8 mouse cellular contexts compared by ENCODE assay signal in genomic region chr7:98836646-98837045, GRCm38 (mm10). TPM values are rescaled to one million over a fixed set of nuclear protein-coding genes. Genes with fewer than 3 reads are reported as not detected.
A peak's percentile ranks its signal among the peaks of the same experiment; 100 is the strongest.
DNase-seq lines count a peak whose midpoint lies in the region; ATAC-seq and TF ChIP-seq lines count a peak whose summit lies in the region.

No protein-coding gene starts in this region.

- TF ChIP-seq CTCF in midbrain, postnatal 0 days (IDR thresholded peaks at IDR 0.05): peak; percentile 61
- peak; percentile 32; the same call in 1 of the 2 replicates for TF ChIP-seq CTCF in testis, adult 2 months (IDR thresholded peaks at IDR 0.05; ENCODE audit: control insufficient read depth, insufficient read depth, insufficient replicate concordance, low read depth, low read length)

- intact Hi-C loops in left cerebral cortex, postnatal 36 days (cut with DNase I): loop anchor here (2.0 to 5.0 kb wide), 2 partner anchors 94 to 354 kb away; no protein-coding TSS in a partner anchor

- ATAC-seq in hindbrain, embryonic 14.5 days (ENCODE audit: low FRiP score): no peak
- no peak for ATAC-seq in liver, embryonic 11.5 days (replicated peaks; ENCODE audit: low FRiP score)
- ATAC-seq in midbrain, postnatal 0 days (ENCODE audit: low FRiP score): no peak

- H3K4me3 ChIP-seq in hindbrain, embryonic 14.5 days (replicated peaks; ENCODE audit: low read length): peak overlapping the region; percentile 48
- peak overlapping the region; percentile 51 for H3K4me3 ChIP-seq in liver, embryonic 11.5 days (ENCODE audit: low read depth, low read length)
- peak overlapping the region; percentile 10; the same call in 1 of the 2 replicates for H3K4me3 ChIP-seq in midbrain, postnatal 0 days (ENCODE audit: low read depth, low read length)
- no peak overlapping the region; the same call in 1 of the 2 replicates for H3K4me3 ChIP-seq in testis, adult 2 months (ENCODE audit: control insufficient read depth, low read depth, low read length)

- H3K4me2 ChIP-seq in hindbrain, embryonic 14.5 days (replicated peaks): peak overlapping the region; percentile 87
- H3K4me2 ChIP-seq in liver, embryonic 11.5 days: peak overlapping the region; percentile 78
- peak overlapping the region; percentile 98; the same call in 1 of the 2 replicates for H3K4me2 ChIP-seq in midbrain, postnatal 0 days (ENCODE audit: low read depth, low read length, poor library complexity, severe bottlenecking)

- TF ChIP-seq POLR2A in testis, adult 2 months (IDR thresholded peaks at IDR 0.05; ENCODE audit: control insufficient read depth, low read depth, low read length): no peak

- no peak overlapping the region for H3K27ac ChIP-seq in hindbrain, embryonic 14.5 days
- no peak overlapping the region for H3K27ac ChIP-seq in liver, embryonic 11.5 days (ENCODE audit: low read depth, low read length)
- H3K27ac ChIP-seq in midbrain, postnatal 0 days (ENCODE audit: low read depth, low read length): no peak overlapping the region
- H3K27ac ChIP-seq in testis, adult 2 months (ENCODE audit: control insufficient read depth, insufficient read depth, low read depth, low read length): no peak overlapping the region

- H3K4me1 ChIP-seq in hindbrain, embryonic 14.5 days (replicated peaks; ENCODE audit: control insufficient read depth, insufficient read depth, low read length): peaks cover 25% of the 10 kb centered on the region
- H3K4me1 ChIP-seq in liver, embryonic 11.5 days (replicated peaks; ENCODE audit: control insufficient read depth, insufficient read depth, low read length): 0 out of 2 replicates have a peak, but pooled peaks cover 4% of the 10 kb centered on the region
- peaks cover 14% of the 10 kb centered on the region; the same call in 1 of the 2 replicates for H3K4me1 ChIP-seq in midbrain, postnatal 0 days (ENCODE audit: insufficient read depth, low read length)
- H3K4me1 ChIP-seq in testis, adult 2 months (ENCODE audit: control insufficient read depth, insufficient read depth, low read length): peaks cover 26% of the 10 kb centered on the region

- no peak overlapping the region for H3K9ac ChIP-seq in hindbrain, embryonic 14.5 days
- H3K9ac ChIP-seq in liver, embryonic 11.5 days (ENCODE audit: low read depth, low read length): no peak overlapping the region
- no peak overlapping the region for H3K9ac ChIP-seq in midbrain, postnatal 0 days (replicated peaks; ENCODE audit: low read length, poor library complexity, severe bottlenecking)

- DNase-seq in left cerebral cortex, adult 18-20 months (ENCODE audit: low spot score in 2 of 2): peak; percentile 23 to 44
- DNase-seq in left cerebral cortex, postnatal 36 days (ENCODE audit: low spot score in 2 of 2): no peak
- DNase-seq in c-Kit-positive CD71-positive TER-119-positive erythroid progenitor cells, embryonic 14.5 days (ENCODE audit: low spot score): peak; percentile 18
- DNase-seq in gastrocnemius, adult 8-10 months (ENCODE audit: low spot score in 2 of 2): peak; percentile 76
- peak; percentile 37 for DNase-seq in hindbrain, embryonic 14.5 days (ENCODE audit: low spot score)
- DNase-seq in liver, embryonic 11.5 days (ENCODE audit: low spot score): peak; percentile 69
- peak; percentile 38 for DNase-seq in midbrain, postnatal 0 days (ENCODE audit: low spot score)

- no peaks in the 10 kb centered on the region for H3K9me3 ChIP-seq in hindbrain, embryonic 14.5 days (ENCODE audit: control insufficient read depth, low read length)
- H3K9me3 ChIP-seq in liver, embryonic 11.5 days (ENCODE audit: control insufficient read depth, low read length): no peaks in the 10 kb centered on the region
- H3K9me3 ChIP-seq in midbrain, postnatal 0 days (ENCODE audit: low read length): no peaks in the 10 kb centered on the region

- peaks cover 95% of the 10 kb centered on the region for H3K27me3 ChIP-seq in hindbrain, embryonic 14.5 days (ENCODE audit: control insufficient read depth, insufficient read depth, low read length)
- peaks cover 98% of the 10 kb centered on the region for H3K27me3 ChIP-seq in liver, embryonic 11.5 days (replicated peaks; ENCODE audit: control insufficient read depth, insufficient read depth, low read length)
- H3K27me3 ChIP-seq in midbrain, postnatal 0 days (ENCODE audit: insufficient read depth, low read length): peaks cover 78% of the 10 kb centered on the region
- H3K27me3 ChIP-seq in testis, adult 2 months (ENCODE audit: control insufficient read depth, insufficient read depth, low read length): no peaks in the 10 kb centered on the region; the same call in 1 of the 2 replicates

- no peaks in the 10 kb centered on the region for H3K36me3 ChIP-seq in hindbrain, embryonic 14.5 days (replicated peaks; ENCODE audit: control insufficient read depth, insufficient read depth)
- H3K36me3 ChIP-seq in liver, embryonic 11.5 days (ENCODE audit: control insufficient read depth, insufficient read depth, low read length): no peaks in the 10 kb centered on the region
- no peaks in the 10 kb centered on the region for H3K36me3 ChIP-seq in midbrain, postnatal 0 days (ENCODE audit: insufficient read depth, low read length)
- H3K36me3 ChIP-seq in testis, adult 2 months (ENCODE audit: control insufficient read depth, insufficient read depth, low read length): no peaks in the 10 kb centered on the region

- under 1% methylated on average over 23 of the region's 23 CpGs for whole genome bisulfite sequencing in hindbrain, embryonic 14.5 days
- 2% methylated on average over 23 of the region's 23 CpGs for WGBS in liver, embryonic 11.5 days
- WGBS in midbrain, postnatal 0 days: 2% methylated on average over 23 of the region's 23 CpGs

RNA-seq across cellular contexts. Expression of gene Wnt11, which starts 1.7 kb away (rescaled TPM):
- under 1 TPM; 0.56 to 0.93 TPM for total RNA-seq in left cerebral cortex, adult 18-20 months (2021)
- total RNA-seq in left cerebral cortex, postnatal 36 days (2021): under 1 TPM; 0.39 to 0.63 TPM
- 1 to 10 TPM; 5.3 to 7.6 (median 5.9) TPM for total RNA-seq in gastrocnemius, adult 8-10 months (2022)
- 2.0 and 2.3 TPM in 2 replicates for polyA plus RNA-seq in hindbrain, embryonic 14.5 days (2014; fragmentation: Nextera tagmentation; extraction: Ambion mirVana)
- polyA plus RNA-seq in liver, embryonic 11.5 days (2014; fragmentation: Nextera tagmentation; extraction: Ambion mirVana): 7.5 and 8.0 TPM in 2 replicates
- total RNA-seq in midbrain, postnatal 0 days (2014; rRNA removed): 3.2 and 3.7 TPM in 2 replicates
- polyA plus RNA-seq in midbrain, postnatal 0 days (2015; fragmentation: Nextera tagmentation; extraction: Ambion mirVana): 1.8 and 1.9 TPM in 2 replicates
- 0.80 and 1.2 TPM in 2 replicates for polyA plus RNA-seq in testis, adult 2 months (2012; rRNA removed)

Comparison
In these comparisons a context has a peak if more than half of its experiments do, and no peak if none do; other contexts are left out.
1. DNase-seq: peak in left cerebral cortex, adult 18-20 months (2 of 2), c-Kit-positive CD71-positive TER-119-positive erythroid progenitor cells, embryonic 14.5 days (single experiment), gastrocnemius, adult 8-10 months (2 of 2), hindbrain, embryonic 14.5 days (single experiment), liver, embryonic 11.5 days (single experiment) and midbrain, postnatal 0 days (single experiment); none in left cerebral cortex, postnatal 36 days (0 of 2).
2. Peak in every context shown above with its lines, with median percentiles within 50 percentile points of each other: H3K4me2 ChIP-seq.